Mouse (Mus musculus) lung, postnatal 0 days (tissue): ENCODE data around the gene Hspg2. TPM values are rescaled to one million over a fixed set of nuclear protein-coding genes. Genes with fewer than 3 reads are reported as not detected.

ENCODE experiments used
- ATAC-seq: fragments of 200-750 bp; cut with Nextera tagmentation; 2 replicates; pipeline ENCODE4 v1.8.0; 2017; ENCODE audit warnings: moderate library complexity
- DNase-seq: peaks from one replicate; pipeline ENCODE4 v3.0.0-alpha.2; 2016; ENCODE audit warnings: low spot score
- H3K27ac ChIP-seq: fragments of 300-500 bp; sonication (generic); 2 replicates; pipeline ENCODE4 v1.5.1; 2014; ENCODE audit warnings: antibody characterized with exemption, mild to moderate bottlenecking, low read length, mixed read lengths
- H3K27me3 ChIP-seq: fragments of 300-500 bp; sonication (generic); replicated peaks from 2 replicates; pipeline ENCODE4 v1.6.1; 2014; ENCODE audit warnings: low read length, mixed read lengths; ENCODE audit not compliant: insufficient read depth
- H3K36me3 ChIP-seq: fragments of 300-500 bp; sonication (generic); 2 replicates; pipeline ENCODE4 v1.6.1; 2014; ENCODE audit warnings: low read length, mixed read lengths; ENCODE audit not compliant: insufficient read depth
- H3K4me1 ChIP-seq: fragments of 300-500 bp; sonication (generic); 2 replicates; pipeline ENCODE4 v1.6.1; 2014; ENCODE audit warnings: antibody characterized with exemption, low read depth, low read length, mixed read lengths; ENCODE audit not compliant: insufficient read depth
- H3K4me2 ChIP-seq: fragments of 300-500 bp; sonication (generic); replicated peaks from 2 replicates; pipeline ENCODE4 v1.6.1; 2014; ENCODE audit warnings: low read depth, mild to moderate bottlenecking, low read length, moderate library complexity, mixed read lengths
- H3K4me3 ChIP-seq: fragments of 300-500 bp; sonication (generic); 2 replicates; pipeline ENCODE4 v1.5.1; 2014; ENCODE audit warnings: low read depth, low read length
- H3K9ac ChIP-seq: fragments of 300-500 bp; sonication (generic); replicated peaks from 2 replicates; pipeline ENCODE4 v1.6.1; 2014; ENCODE audit warnings: low read depth, mild to moderate bottlenecking
- H3K9me3 ChIP-seq: fragments of 300-500 bp; sonication (generic); 2 replicates; pipeline ENCODE4 v1.6.1; 2016; ENCODE audit warnings: low read length, mixed read lengths
- CTCF ChIP-seq: IDR thresholded peaks from 2 replicates; pipeline ENCODE4 v1.5.1; 2016; ENCODE audit warnings: antibody characterized with exemption, mild to moderate bottlenecking
- EP300 ChIP-seq: IDR thresholded peaks from 2 replicates; pipeline ENCODE4 v1.6.1; 2016; ENCODE audit warnings: antibody characterized with exemption, mild to moderate bottlenecking, control low read depth
- WGBS: fragments of 180-500 bp; shearing (Covaris S2); extraction: QIAGEN DNeasy Blood & Tissue Kit; methylation state at CpG from one replicate; pipeline ENCODE4 v1.1.7; 2014; 5-methylcytosine and 5-hydroxymethylcytosine counted together
- polyA plus RNA-seq: library from polyadenylated mRNA; unstranded; fragments of >200 nt; fragmentation: Nextera tagmentation; extraction: Ambion mirVana; gene quantifications from 2 replicates; pipeline ENCODE4 v1.2.1, GENCODE M21; 2015

Gene Hspg2
- polyA plus RNA-seq, 1 experiment from 2014 or later, result 25.3 TPM

DNA sequence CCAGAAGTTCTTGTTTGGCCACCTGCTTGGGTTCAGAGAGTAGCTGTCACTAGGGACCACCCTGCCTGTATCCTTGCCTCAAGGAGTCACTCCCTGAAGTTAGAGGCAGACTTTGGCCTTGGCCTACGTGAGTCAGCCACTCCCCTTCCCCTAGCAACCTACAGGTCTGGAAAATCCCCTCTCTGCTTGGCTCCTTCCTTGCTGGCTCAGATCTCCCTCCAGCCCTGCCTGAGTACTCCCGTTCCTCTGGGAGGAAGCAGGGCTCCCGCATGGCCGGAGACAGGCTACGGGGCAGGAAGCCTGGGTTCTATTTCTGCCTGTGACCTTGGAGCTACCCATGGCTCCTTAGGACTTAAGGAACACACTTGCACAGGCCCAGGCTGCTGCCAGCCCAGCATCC lies 28.8 kb downstream of the Hspg2 start:
- Histone ChIP-seq H3K4me2 (no peak overlapping the region), H3K27me3 (no peaks in the 10 kb centered on the region), H3K4me1 (peaks cover 33% of the 10 kb centered on the region; the same call in 1 of the 2 replicates), H3K4me3 (no peak overlapping the region), H3K9ac (no peak overlapping the region), H3K9me3 (no peaks in the 10 kb centered on the region), H3K27ac (no peak overlapping the region; the same call in 1 of the 2 replicates), H3K36me3 (peaks cover under 1% of the 10 kb centered on the region; the same call in 1 of the 2 replicates)
- ATAC-seq (peak; percentile 4; the same call in 1 of the 2 replicates), DNase-seq (no peak)
- WGBS, result 52% methylated on average over 5 of the region's 5 CpGs
- TF ChIP-seq CTCF (no peak), EP300 (no peak)

DNA sequence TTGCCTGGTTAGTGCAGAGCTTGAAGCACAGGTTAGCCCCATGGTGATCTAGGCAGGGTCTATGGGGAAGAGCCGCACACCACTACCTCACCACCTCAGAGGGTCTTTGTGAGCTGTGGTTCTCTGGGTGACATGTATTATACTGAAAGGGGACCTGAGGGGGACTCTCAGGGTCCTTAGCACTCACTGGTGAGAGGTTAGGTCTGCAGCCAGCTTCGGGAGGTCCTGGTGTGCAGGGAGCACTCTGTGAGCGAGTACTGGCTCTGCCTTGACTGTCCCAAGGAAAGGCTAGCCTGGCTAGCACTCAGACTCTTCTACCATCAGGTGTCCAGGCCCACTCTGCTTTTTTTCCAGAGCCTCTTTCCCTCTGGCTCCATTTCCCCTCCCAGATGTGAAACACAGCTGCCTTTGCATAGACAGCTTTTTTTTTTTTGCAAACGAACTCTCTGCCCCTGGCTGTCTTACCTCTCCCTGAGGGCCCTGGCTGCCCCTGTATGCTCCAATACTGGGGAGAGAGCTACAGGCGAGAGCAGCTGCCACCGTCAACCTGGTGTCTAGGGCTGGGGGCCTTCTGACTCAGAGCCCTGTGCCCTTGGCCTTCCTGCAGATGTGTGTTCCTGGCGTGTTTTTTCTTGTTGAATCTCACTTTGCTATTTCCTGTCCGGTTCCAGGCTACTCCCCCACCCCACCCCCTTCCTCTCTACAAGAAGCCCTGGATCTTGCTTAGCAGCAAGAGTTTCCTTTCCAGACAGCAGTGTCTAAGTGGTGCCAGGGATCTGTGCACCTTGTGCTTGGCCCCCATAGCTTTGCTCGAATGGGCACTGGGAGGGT lies 29.5 kb downstream of the Hspg2 start:
- DNase-seq, result no peak
- Histone ChIP-seq H3K9me3 (no peaks in the 10 kb centered on the region), H3K4me2 (no peak overlapping the region), H3K27ac (peak overlapping the region; percentile 32; the same call in 1 of the 2 replicates), H3K9ac (no peak overlapping the region), H3K4me1 (peaks cover 33% of the 10 kb centered on the region; the same call in 1 of the 2 replicates), H3K4me3 (no peak overlapping the region), H3K27me3 (no peaks in the 10 kb centered on the region), H3K36me3 (peaks cover 8% of the 10 kb centered on the region; the same call in 1 of the 2 replicates)
- peak; percentile 24; the same call in 1 of the 2 replicates for ATAC-seq
- 30% methylated on average over 9 of the region's 9 CpGs for WGBS
- TF ChIP-seq EP300, result 0 out of 2 replicates have a peak, but pooled peaks have one; percentile 14
- TF ChIP-seq CTCF, result no peak

DNA sequence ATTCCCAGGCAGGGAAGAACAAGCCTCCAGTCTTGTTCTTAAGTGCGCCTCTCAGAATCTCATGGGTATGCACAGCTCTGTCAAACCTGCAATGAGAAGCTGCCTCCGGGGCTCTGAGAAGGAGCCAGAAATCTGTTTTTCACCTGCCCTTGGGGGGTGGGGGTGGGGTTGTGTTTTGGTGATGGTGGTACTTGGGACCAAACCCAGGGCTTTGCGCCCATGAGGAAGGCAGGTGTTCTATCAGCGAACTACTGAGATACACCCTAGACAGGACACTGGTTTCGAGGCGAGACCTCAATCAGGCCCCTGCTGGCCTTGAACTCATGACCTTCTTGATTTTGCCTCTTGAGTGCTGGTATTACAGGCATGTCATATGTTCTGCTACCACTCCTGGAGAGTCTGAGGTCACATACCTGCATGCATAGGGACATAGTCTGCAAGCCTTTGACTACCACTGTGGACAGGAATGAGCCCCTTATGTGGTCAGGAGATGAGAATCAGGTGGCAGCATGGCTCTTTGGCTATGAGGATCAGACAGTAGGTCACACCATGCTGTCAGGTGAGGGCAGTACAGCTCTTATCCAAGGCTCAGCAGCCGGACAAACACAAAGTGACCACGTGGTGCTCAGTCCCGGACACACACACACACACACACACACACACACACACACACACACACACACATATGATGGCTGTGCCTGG lies 30.5 kb downstream of the Hspg2 start:
- no peak overlapping the region for H3K9ac ChIP-seq
- peaks cover 12% of the 10 kb centered on the region; the same call in 1 of the 2 replicates for H3K36me3 ChIP-seq
- no peak for DNase-seq
- no peak overlapping the region for H3K4me2 ChIP-seq
- WGBS, result 74% methylated on average over 9 of the region's 9 CpGs
- H3K9me3 ChIP-seq, result no peaks in the 10 kb centered on the region
- peaks cover 33% of the 10 kb centered on the region; the same call in 1 of the 2 replicates for H3K4me1 ChIP-seq
- TF ChIP-seq EP300, result no peak
- no peak for TF ChIP-seq CTCF
- no peak overlapping the region for H3K4me3 ChIP-seq
- ATAC-seq, result no peak
- H3K27me3 ChIP-seq, result no peaks in the 10 kb centered on the region
- H3K27ac ChIP-seq, result no peak overlapping the region

DNA sequence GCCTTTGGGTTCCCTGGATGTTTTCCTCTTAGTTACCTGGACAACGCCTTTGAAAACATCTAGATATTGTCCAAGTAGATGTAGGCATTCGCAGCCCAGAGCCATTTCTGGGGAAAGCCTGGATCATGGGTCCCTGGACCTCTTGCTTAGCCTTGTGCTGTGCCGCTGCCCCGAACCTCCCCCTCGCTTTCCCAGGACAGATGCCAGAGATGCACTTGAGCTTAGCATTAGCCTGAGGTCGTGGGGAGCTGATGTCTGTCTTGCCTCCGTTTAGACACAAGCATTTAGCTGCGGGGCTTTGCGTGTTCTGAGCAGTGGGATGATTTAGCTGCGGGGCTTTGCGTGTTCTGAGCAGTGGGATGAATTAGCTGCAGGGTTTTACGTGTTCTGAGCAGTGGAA lies 31.6 kb downstream of the Hspg2 start:
- no peaks in the 10 kb centered on the region for H3K9me3 ChIP-seq
- peaks cover 12% of the 10 kb centered on the region; the same call in 1 of the 2 replicates for H3K36me3 ChIP-seq
- no peak for TF ChIP-seq EP300
- no peak for TF ChIP-seq CTCF
- ATAC-seq, result no peak
- no peak overlapping the region for H3K27ac ChIP-seq
- DNase-seq, result no peak
- no peak overlapping the region for H3K4me2 ChIP-seq
- no peak overlapping the region for H3K4me3 ChIP-seq
- H3K9ac ChIP-seq, result no peak overlapping the region
- no peaks in the 10 kb centered on the region for H3K27me3 ChIP-seq
- peaks cover 25% of the 10 kb centered on the region; the same call in 1 of the 2 replicates for H3K4me1 ChIP-seq
- WGBS, result 74% methylated on average over 12 of the region's 12 CpGs

- H3K36me3 ChIP-seq, result peaks cover 12% of the 10 kb centered on the region; the same call in 1 of the 2 replicates
- no peak overlapping the region for H3K4me2 ChIP-seq
- H3K4me3 ChIP-seq, result no peak overlapping the region
- TF ChIP-seq CTCF (no peak), EP300 (no peak)
- no peak overlapping the region for H3K9ac ChIP-seq
- DNase-seq, result no peak
- H3K4me1 ChIP-seq, result peaks cover 22% of the 10 kb centered on the region; the same call in 1 of the 2 replicates
- ATAC-seq, result no peak
- H3K9me3 ChIP-seq, result no peaks in the 10 kb centered on the region
- no peak overlapping the region for H3K27ac ChIP-seq
- no peaks in the 10 kb centered on the region for H3K27me3 ChIP-seq
- WGBS, result 76% methylated on average over 5 of the region's 5 CpGs
Observed at GRCm38 (mm10) chr4:137500953-137501352, 32.4 kb downstream of the Hspg2 start.

DNA sequence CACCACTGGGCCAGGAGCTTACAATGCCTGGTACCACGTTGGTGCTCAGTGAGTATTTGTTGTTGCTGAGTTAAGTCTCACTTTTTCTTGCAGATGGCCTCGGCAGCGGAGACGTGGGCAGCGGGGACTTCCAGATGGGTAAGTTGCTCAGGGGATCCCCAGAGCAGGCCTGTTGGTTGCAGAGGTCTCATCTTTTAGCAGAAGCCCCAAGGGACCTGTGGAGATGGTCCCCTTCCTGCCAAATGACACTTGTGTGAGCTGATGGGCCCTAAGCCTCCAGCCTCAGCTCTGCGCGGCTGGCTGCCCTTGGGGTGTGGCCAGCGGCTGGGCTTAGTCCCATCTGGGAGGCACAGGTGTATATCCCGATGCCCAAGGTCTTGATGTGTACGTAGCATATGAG lies 33.6 kb downstream of the Hspg2 start:
- H3K4me1 ChIP-seq, result peaks cover 20% of the 10 kb centered on the region; the same call in 1 of the 2 replicates
- H3K27me3 ChIP-seq, result no peaks in the 10 kb centered on the region
- H3K9me3 ChIP-seq, result no peaks in the 10 kb centered on the region
- no peak overlapping the region for H3K27ac ChIP-seq
- TF ChIP-seq CTCF, result no peak
- no peak for TF ChIP-seq EP300
- ATAC-seq, result no peak
- no peak for DNase-seq
- no peak overlapping the region for H3K4me3 ChIP-seq
- H3K4me2 ChIP-seq, result no peak overlapping the region
- no peak overlapping the region for H3K9ac ChIP-seq
- peaks cover 12% of the 10 kb centered on the region; the same call in 1 of the 2 replicates for H3K36me3 ChIP-seq
- 83% methylated on average over 10 of the region's 10 CpGs for whole genome bisulfite sequencing
